Mouse (Mus musculus): ENCODE measurements at regions not wholly inside any gene's neighbourhood (a gene's known extent, or its start where the extent isn't known, plus 50 kb on each side); places are given as distances from the start of the nearest gene placed in this dataset.
A peak's percentile ranks its signal among the peaks of the same experiment; 100 is the strongest.

GRCm38 (mm10) chr7:116702596-116702995 is 198.4 kb downstream of the Nucb2 start:
- H3K4me3 ChIP-seq (ENCODE audit: insufficient read depth in 1 of 2, low read depth in 2 of 2, low read length in 2 of 2) = no peak overlapping the region
- no peaks in the 10 kb centered on the region for H3K9me3 ChIP-seq (ENCODE audit: control insufficient read depth, low read length)
- H3K4me1 ChIP-seq (replicated peaks; ENCODE audit: control insufficient read depth in 2 of 2, insufficient read depth in 2 of 2, low read length in 1 of 2) = no peaks in the 10 kb centered on the region
- ATAC-seq (ENCODE audit: insufficient read depth) (no peak), DNase-seq (ENCODE audit: low read depth in 3 of 3, low spot score in 3 of 3) (no peak)
- H3K4me2 ChIP-seq (ENCODE audit: low read depth) = no peak overlapping the region
- 51% methylated on average over 2 of the region's 2 CpGs for WGBS (ENCODE audit: insufficient replicate concordance)
- TF ChIP-seq CTCF (IDR thresholded peaks at IDR 0.05; ENCODE audit: low read depth) (peak; percentile 18; the same call in 1 of the 2 replicates), EP300 (IDR thresholded peaks at IDR 0.05; ENCODE audit: low read depth) (no peak)
- no peaks in the 10 kb centered on the region for H3K36me3 ChIP-seq (replicated peaks; ENCODE audit: control insufficient read depth, insufficient read depth, low read depth)
- no peaks in the 10 kb centered on the region for H3K27me3 ChIP-seq (ENCODE audit: control insufficient read depth, insufficient read depth, low read length)
- H3K9ac ChIP-seq (replicated peaks) = no peak overlapping the region
- no peak overlapping the region for H3K27ac ChIP-seq

- ATAC-seq (ENCODE audit: insufficient read depth) (no peak), DNase-seq (ENCODE audit: low read depth in 3 of 3, low spot score in 3 of 3) (no peak)
- H3K4me2 ChIP-seq (ENCODE audit: low read depth) = no peak overlapping the region
- H3K4me3 ChIP-seq (ENCODE audit: insufficient read depth in 1 of 2, low read depth in 2 of 2, low read length in 2 of 2) = no peak overlapping the region
- H3K9me3 ChIP-seq (ENCODE audit: control insufficient read depth, low read length) = no peaks in the 10 kb centered on the region
- no peaks in the 10 kb centered on the region for H3K36me3 ChIP-seq (replicated peaks; ENCODE audit: control insufficient read depth, insufficient read depth, low read depth)
- TF ChIP-seq CTCF (IDR thresholded peaks at IDR 0.05; ENCODE audit: low read depth) (no peak), EP300 (IDR thresholded peaks at IDR 0.05; ENCODE audit: low read depth) (no peak)
- no peak overlapping the region for H3K9ac ChIP-seq (replicated peaks)
- H3K4me1 ChIP-seq (replicated peaks; ENCODE audit: control insufficient read depth in 2 of 2, insufficient read depth in 2 of 2, low read length in 1 of 2) = no peaks in the 10 kb centered on the region
- H3K27me3 ChIP-seq (ENCODE audit: control insufficient read depth, insufficient read depth, low read length) = no peaks in the 10 kb centered on the region
- no peak overlapping the region for H3K27ac ChIP-seq
- 57% methylated on average over 2 of the region's 2 CpGs for WGBS (ENCODE audit: insufficient replicate concordance)
Observed at GRCm38 (mm10) chr7:116711541-116711940, 207.4 kb downstream of the Nucb2 start.

GRCm38 (mm10) chr7:116713200-116713599 is 209.0 kb downstream of the Nucb2 start:
- Histone ChIP-seq H3K9ac (replicated peaks) (no peak overlapping the region), H3K27ac (no peak overlapping the region), H3K27me3 (ENCODE audit: control insufficient read depth, insufficient read depth, low read length) (no peaks in the 10 kb centered on the region), H3K9me3 (ENCODE audit: control insufficient read depth, low read length) (no peaks in the 10 kb centered on the region), H3K36me3 (replicated peaks; ENCODE audit: control insufficient read depth, insufficient read depth, low read depth) (no peaks in the 10 kb centered on the region), H3K4me1 (replicated peaks; ENCODE audit: control insufficient read depth in 2 of 2, insufficient read depth in 2 of 2, low read length in 1 of 2) (no peaks in the 10 kb centered on the region), H3K4me3 (ENCODE audit: insufficient read depth in 1 of 2, low read depth in 2 of 2, low read length in 2 of 2) (no peak overlapping the region), H3K4me2 (ENCODE audit: low read depth) (no peak overlapping the region)
- no peak for TF ChIP-seq EP300 (IDR thresholded peaks at IDR 0.05; ENCODE audit: low read depth)
- no peak for ATAC-seq (ENCODE audit: insufficient read depth)
- WGBS (ENCODE audit: insufficient replicate concordance) = 62% methylated on average over 8 of the region's 8 CpGs
- DNase-seq (ENCODE audit: low read depth in 3 of 3, low spot score in 3 of 3) = no peak

- TF ChIP-seq CTCF (IDR thresholded peaks at IDR 0.05; ENCODE audit: low read depth) (no peak), EP300 (IDR thresholded peaks at IDR 0.05; ENCODE audit: low read depth) (no peak)
- no peaks in the 10 kb centered on the region for H3K36me3 ChIP-seq (replicated peaks; ENCODE audit: control insufficient read depth, insufficient read depth, low read depth)
- no peaks in the 10 kb centered on the region for H3K27me3 ChIP-seq (ENCODE audit: control insufficient read depth, insufficient read depth, low read length)
- ATAC-seq (ENCODE audit: insufficient read depth) = no peak
- no peak overlapping the region for H3K9ac ChIP-seq (replicated peaks)
- no peak overlapping the region for H3K4me2 ChIP-seq (ENCODE audit: low read depth)
- 32% methylated on average over 10 of the region's 10 CpGs for WGBS (ENCODE audit: insufficient replicate concordance)
- no peaks in the 10 kb centered on the region for H3K9me3 ChIP-seq (ENCODE audit: control insufficient read depth, low read length)
- DNase-seq (ENCODE audit: low read depth in 3 of 3, low spot score in 3 of 3) = no peak
- H3K27ac ChIP-seq = no peak overlapping the region
- H3K4me1 ChIP-seq (replicated peaks; ENCODE audit: control insufficient read depth in 2 of 2, insufficient read depth in 2 of 2, low read length in 1 of 2) = no peaks in the 10 kb centered on the region
- no peak overlapping the region for H3K4me3 ChIP-seq (ENCODE audit: insufficient read depth in 1 of 2, low read depth in 2 of 2, low read length in 2 of 2)
Observed at GRCm38 (mm10) chr7:116715234-116716046, 211.3 kb downstream of the Nucb2 start.

GRCm38 (mm10) chr7:116728379-116728778 is 224.2 kb downstream of the Nucb2 start:
- H3K9ac ChIP-seq (replicated peaks) = no peak overlapping the region
- no peak for TF ChIP-seq EP300 (IDR thresholded peaks at IDR 0.05; ENCODE audit: low read depth)
- no peak for TF ChIP-seq CTCF (IDR thresholded peaks at IDR 0.05; ENCODE audit: low read depth)
- H3K4me3 ChIP-seq (ENCODE audit: insufficient read depth in 1 of 2, low read depth in 2 of 2, low read length in 2 of 2) = no peak overlapping the region
- DNase-seq (ENCODE audit: low read depth in 3 of 3, low spot score in 3 of 3) (no peak), ATAC-seq (ENCODE audit: insufficient read depth) (no peak)
- no peak overlapping the region for H3K27ac ChIP-seq
- H3K36me3 ChIP-seq (replicated peaks; ENCODE audit: control insufficient read depth, insufficient read depth, low read depth) = no peaks in the 10 kb centered on the region
- no peak overlapping the region for H3K4me2 ChIP-seq (ENCODE audit: low read depth)
- no peaks in the 10 kb centered on the region for H3K4me1 ChIP-seq (replicated peaks; ENCODE audit: control insufficient read depth in 2 of 2, insufficient read depth in 2 of 2, low read length in 1 of 2)
- WGBS (ENCODE audit: insufficient replicate concordance) = 64% methylated on average over 2 of the region's 2 CpGs
- no peaks in the 10 kb centered on the region for H3K9me3 ChIP-seq (ENCODE audit: control insufficient read depth, low read length)
- no peaks in the 10 kb centered on the region for H3K27me3 ChIP-seq (ENCODE audit: control insufficient read depth, insufficient read depth, low read length)
